In the genomic region with DNA sequence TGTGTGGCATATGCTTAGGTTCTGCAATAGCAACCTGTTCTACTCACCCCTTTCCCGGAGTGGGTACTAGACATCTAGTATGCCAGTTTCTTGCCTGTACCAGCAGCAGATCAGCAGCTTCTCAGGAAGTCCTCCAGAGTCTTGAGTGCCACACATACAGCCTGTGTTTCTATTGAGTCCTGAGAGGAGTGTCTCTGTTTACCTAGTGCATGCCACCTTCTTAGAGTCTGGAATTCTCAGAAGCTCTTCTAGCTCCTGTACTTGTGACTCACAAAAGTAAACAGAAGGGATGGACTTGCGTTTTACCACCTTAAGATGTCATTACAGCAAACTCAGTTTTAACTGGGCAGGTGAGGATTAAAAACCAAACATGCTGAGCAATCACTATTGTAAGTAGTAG, we compare ENCODE assay signal across 29 mouse cellular contexts. TPM values are rescaled to one million over a fixed set of nuclear protein-coding genes. Genes with fewer than 3 reads are reported as not detected.
A peak's percentile ranks its signal among the peaks of the same experiment; 100 is the strongest.
DNase-seq lines count a peak whose midpoint lies in the region; ATAC-seq and TF ChIP-seq lines count a peak whose summit lies in the region.
"Had no signal": no experiment of that assay in that cellular context is flagged by ENCODE, and none has a peak within 500 bp of the region (broad histone marks: within the 10 kb centered on the region; RNA-seq: fewer than 3 reads in every experiment).

No protein-coding gene starts in this region.

- H3K9me3 ChIP-seq in intestine, embryonic 14.5 days (ENCODE audit: control insufficient read depth, low read length) = no peaks in the 10 kb centered on the region
- H3K9me3 ChIP-seq in lung, postnatal 0 days (ENCODE audit: low read length) = no peaks in the 10 kb centered on the region
- no peaks in the 10 kb centered on the region for H3K9me3 ChIP-seq in stomach, embryonic 14.5 days (ENCODE audit: control insufficient read depth, low read depth, low read length)
- H3K9me3 ChIP-seq: embryonic facial prominence, embryonic 10.5 days; embryonic facial prominence, embryonic 15.5 days; forebrain, embryonic 12.5 days; G1E; hindbrain, embryonic 13.5 days; neural tube, embryonic 15.5 days had no signal

- ATAC-seq in intestine, embryonic 14.5 days (replicated peaks; ENCODE audit: low FRiP score, low TSS enrichment, low read depth) = peak; percentile 77
- ATAC-seq in lung, postnatal 0 days = peak; percentile 96
- peak; percentile 75 for ATAC-seq in stomach, embryonic 14.5 days (ENCODE audit: insufficient number of reproducible peaks, insufficient read depth, low FRiP score, low read depth)

- no peak overlapping the region for H3K4me3 ChIP-seq in intestine, embryonic 14.5 days (ENCODE audit: low read depth, low read length)
- no peak overlapping the region for H3K4me3 ChIP-seq in lung, postnatal 0 days (ENCODE audit: low read depth, low read length)
- no peak overlapping the region for H3K4me3 ChIP-seq in stomach, embryonic 14.5 days (ENCODE audit: low read depth, low read length)
- H3K4me3 ChIP-seq: embryonic facial prominence, embryonic 10.5 days; embryonic facial prominence, embryonic 15.5 days; forebrain, embryonic 12.5 days; hindbrain, embryonic 13.5 days; neural tube, embryonic 15.5 days had no signal

- no peak overlapping the region for H3K4me2 ChIP-seq in intestine, embryonic 14.5 days (ENCODE audit: low read length)
- no peak overlapping the region for H3K4me2 ChIP-seq in lung, postnatal 0 days (replicated peaks; ENCODE audit: low read depth, low read length)
- H3K4me2 ChIP-seq in stomach, embryonic 14.5 days (replicated peaks; ENCODE audit: low read depth, low read length) = no peak overlapping the region
- H3K4me2 ChIP-seq: embryonic facial prominence, embryonic 15.5 days; forebrain, embryonic 12.5 days; heart, embryonic 11.5 days; hindbrain, embryonic 13.5 days; neural tube, embryonic 15.5 days had no signal

- H3K27me3 ChIP-seq in intestine, embryonic 14.5 days (replicated peaks; ENCODE audit: control insufficient read depth, insufficient read depth, low read length) = no peaks in the 10 kb centered on the region
- no peaks in the 10 kb centered on the region for H3K27me3 ChIP-seq in lung, postnatal 0 days (replicated peaks; ENCODE audit: insufficient read depth, low read length)
- no peaks in the 10 kb centered on the region for H3K27me3 ChIP-seq in stomach, embryonic 14.5 days (ENCODE audit: control insufficient read depth, insufficient read depth, low read length)
- H3K27me3 ChIP-seq: embryonic facial prominence, embryonic 15.5 days; forebrain, embryonic 12.5 days; hindbrain, embryonic 13.5 days; neural tube, embryonic 15.5 days had no signal

- no peak overlapping the region for H3K27ac ChIP-seq in intestine, embryonic 14.5 days (ENCODE audit: low read depth)
- H3K27ac ChIP-seq in lung, postnatal 0 days (ENCODE audit: low read length) = no peak overlapping the region
- no peak overlapping the region for H3K27ac ChIP-seq in stomach, embryonic 14.5 days (ENCODE audit: low read length)
- H3K27ac ChIP-seq: embryonic facial prominence, embryonic 10.5 days; embryonic facial prominence, embryonic 15.5 days; forebrain, embryonic 12.5 days; hindbrain, embryonic 13.5 days; liver, embryonic 14.5 days; neural tube, embryonic 15.5 days had no signal

- no peak for TF ChIP-seq CTCF in lung, postnatal 0 days (IDR thresholded peaks at IDR 0.05)

- peaks cover under 1% of the 10 kb centered on the region; the same call in 1 of the 2 replicates for H3K36me3 ChIP-seq in intestine, embryonic 14.5 days (ENCODE audit: control insufficient read depth, insufficient read depth, low read length)
- no peaks in the 10 kb centered on the region for H3K36me3 ChIP-seq in lung, postnatal 0 days (ENCODE audit: insufficient read depth, low read length)
- no peaks in the 10 kb centered on the region for H3K36me3 ChIP-seq in stomach, embryonic 14.5 days (ENCODE audit: control insufficient read depth, insufficient read depth, low read length)
- H3K36me3 ChIP-seq: forebrain, embryonic 12.5 days had no signal

- H3K9ac ChIP-seq in intestine, embryonic 14.5 days (ENCODE audit: low read length) = no peak overlapping the region
- H3K9ac ChIP-seq in lung, postnatal 0 days (replicated peaks; ENCODE audit: low read depth) = no peak overlapping the region
- H3K9ac ChIP-seq in stomach, embryonic 14.5 days (replicated peaks; ENCODE audit: low read depth, low read length) = no peak overlapping the region
- H3K9ac ChIP-seq: embryonic facial prominence, embryonic 15.5 days; forebrain, embryonic 12.5 days; hindbrain, embryonic 13.5 days; liver, embryonic 14.5 days; neural tube, embryonic 15.5 days had no signal

- H3K4me1 ChIP-seq in intestine, embryonic 14.5 days (replicated peaks; ENCODE audit: control insufficient read depth, insufficient read depth, low read length) = 0 out of 2 replicates have a peak, but pooled peaks cover 4% of the 10 kb centered on the region
- H3K4me1 ChIP-seq in lung, postnatal 0 days (ENCODE audit: insufficient read depth, low read depth, low read length) = peaks cover 6% of the 10 kb centered on the region
- H3K4me1 ChIP-seq in stomach, embryonic 14.5 days (ENCODE audit: control insufficient read depth, insufficient read depth, low read length) = no peaks in the 10 kb centered on the region; the same call in 1 of the 2 replicates
- H3K4me1 ChIP-seq: embryonic facial prominence, embryonic 10.5 days; embryonic facial prominence, embryonic 15.5 days; forebrain, embryonic 12.5 days; neural tube, embryonic 15.5 days had no signal

- no peak for DNase-seq in intestine, embryonic 14.5 days (ENCODE audit: low spot score)
- peak; percentile 56 for DNase-seq in large intestine, adult 2 months (ENCODE audit: low read depth, low spot score)
- peak; percentile 93 for DNase-seq in lung, postnatal 0 days (ENCODE audit: low spot score)
- DNase-seq in gastrocnemius, adult 18-20 months (ENCODE audit: low spot score) = no peak
- DNase-seq in right cerebral cortex, adult 18-20 months = no peak
- no peak for DNase-seq in adrenal gland, adult 18-20 months (ENCODE audit: low spot score in 2 of 2)
- DNase-seq in urinary bladder, adult 18-20 months (ENCODE audit: low spot score in 2 of 2) = no peak
- DNase-seq: adrenal gland, postnatal 14 days; cerebellum, adult 18-20 months; cerebellum, postnatal 14 days; gastrocnemius, postnatal 14 days; heart, postnatal 4 days; kidney, adult 2 months; kidney, postnatal 4 days; layer of hippocampus, postnatal 36 days; liver; midbrain, embryonic 14.5 days; thymus, postnatal 14 days had no signal

- WGBS in intestine, embryonic 14.5 days = 70% methylated on average over 2 of the region's 2 CpGs
- 26% methylated on average over 2 of the region's 2 CpGs for WGBS in large intestine, adult 2 months
- WGBS in lung, postnatal 0 days = 51% methylated on average over 2 of the region's 2 CpGs
- WGBS in stomach, embryonic 14.5 days = 72% methylated on average over 2 of the region's 2 CpGs

- peak; percentile 99 for TF ChIP-seq EP300 in lung, postnatal 0 days (IDR thresholded peaks at IDR 0.05)

RNA-seq across cellular contexts. Expression of a gene that starts 41.9 kb away (rescaled TPM):
- 96.4 and 113 TPM in 2 replicates for polyA plus RNA-seq in intestine, embryonic 14.5 days (2014; fragmentation: Nextera tagmentation; extraction: Ambion mirVana)
- 27.7 and 28.4 TPM in 2 replicates for polyA plus RNA-seq in large intestine, adult 2 months (2012; rRNA removed)
- 65.9 and 68.0 TPM in 2 replicates for polyA plus RNA-seq in lung, postnatal 0 days (2015; fragmentation: Nextera tagmentation; extraction: Ambion mirVana)
- 127 and 142 TPM in 2 replicates for polyA plus RNA-seq in stomach, embryonic 14.5 days (2014; fragmentation: Nextera tagmentation; extraction: Ambion mirVana)
- 10 to 100 TPM; 34.3 to 37.5 TPM for total RNA-seq in gastrocnemius, adult 18-20 months (2021)
- 10 to 100 TPM; 43.2 to 50.0 TPM for total RNA-seq in adrenal gland, adult 18-20 months (2021)

RNA-seq across cellular contexts. Expression of a gene that starts 51.6 kb away (rescaled TPM):
- 13.0 and 14.7 TPM in 2 replicates for polyA plus RNA-seq in intestine, embryonic 14.5 days (2014; fragmentation: Nextera tagmentation; extraction: Ambion mirVana)
- 0.41 and 2.1 TPM in 2 replicates for polyA plus RNA-seq in large intestine, adult 2 months (2012; rRNA removed)
- polyA plus RNA-seq in lung, postnatal 0 days (2015; fragmentation: Nextera tagmentation; extraction: Ambion mirVana) = 4.0 and 4.3 TPM in 2 replicates
- 14.9 and 19.0 TPM in 2 replicates for polyA plus RNA-seq in stomach, embryonic 14.5 days (2014; fragmentation: Nextera tagmentation; extraction: Ambion mirVana)
- over 10,000 TPM; 17,981 to 19,696 TPM for total RNA-seq in gastrocnemius, adult 18-20 months (2021)
- total RNA-seq in adrenal gland, adult 18-20 months (2021) = 10 to 100 TPM; 13.6 to 60.3 TPM
- total RNA-seq: granulocyte monocyte progenitor cell, adult 5-6 weeks had no signal
- polyA plus RNA-seq: G1E; spleen, adult 2 months had no signal

Comparison
In these comparisons a context has a peak if more than half of its experiments do, and no peak if none do; other contexts are left out.
1. DNase-seq: peak in large intestine, adult 2 months (single experiment) and lung, postnatal 0 days (single experiment); none in intestine, embryonic 14.5 days (single experiment), gastrocnemius, adult 18-20 months (single experiment), right cerebral cortex, adult 18-20 months (single experiment), adrenal gland, adult 18-20 months (0 of 2) and urinary bladder, adult 18-20 months (0 of 2).
2. Peak in every context shown above with its lines, with median percentiles within 50 percentile points of each other: ATAC-seq.